17 mouse cellular contexts compared by ENCODE assay signal in the genomic region with DNA sequence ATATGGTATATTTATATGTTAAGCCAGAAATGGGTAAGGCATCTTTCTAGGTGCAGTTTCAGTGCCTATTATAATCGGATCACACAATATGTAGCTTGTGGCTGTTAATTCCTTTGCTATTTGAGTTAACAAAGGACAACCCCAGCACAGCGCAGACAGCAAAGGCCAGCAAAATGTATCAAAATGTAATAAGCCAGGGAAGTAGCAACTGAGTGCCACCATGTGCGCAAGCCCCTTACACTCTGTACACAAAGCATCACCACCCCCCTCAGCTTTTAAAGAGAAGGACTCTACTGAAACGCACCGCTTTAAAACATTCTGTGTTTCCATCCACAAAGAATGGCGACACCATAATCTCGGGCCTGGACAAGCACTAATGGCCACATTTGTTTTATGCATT. TPM values are rescaled to one million over a fixed set of nuclear protein-coding genes. Genes with fewer than 3 reads are reported as not detected.
DNase-seq lines count a peak whose midpoint lies in the region; ATAC-seq lines count a peak whose summit lies in the region.
"Had no signal": no experiment of that assay in that cellular context is flagged by ENCODE, and none has a peak within 500 bp of the region (broad histone marks: within the 10 kb centered on the region; RNA-seq: fewer than 3 reads in every experiment).

No protein-coding gene starts in this region.

- no peaks in the 10 kb centered on the region for H3K4me1 ChIP-seq in forebrain, embryonic 15.5 days
- 0 out of 2 replicates have a peak, but pooled peaks cover 7% of the 10 kb centered on the region for H3K4me1 ChIP-seq in forebrain, embryonic 13.5 days
- no peaks in the 10 kb centered on the region for H3K4me1 ChIP-seq in midbrain, embryonic 11.5 days (ENCODE audit: control insufficient read depth, insufficient read depth, low read length)
- H3K4me1 ChIP-seq in midbrain, embryonic 10.5 days, result peaks cover 31% of the 10 kb centered on the region
- H3K4me1 ChIP-seq: embryonic facial prominence, embryonic 12.5 days; heart, embryonic 12.5 days had no signal

- DNase-seq in midbrain, embryonic 11.5 days (ENCODE audit: low spot score, missing footprints), result peak; percentile 72
- DNase-seq in midbrain, embryonic 10.5 days (ENCODE audit: low spot score), result no peak
- DNase-seq in retina, postnatal 1 day, result peak; percentile 23
- no peak for DNase-seq in retina, embryonic 14.5 days (ENCODE audit: low spot score)
- DNase-seq: adrenal gland, adult 2 months; adrenal gland, postnatal 25 days; cerebellum, adult 2 months; cerebellum, postnatal 10 days; gastrocnemius, postnatal 36 days; heart, adult 18-20 months had no signal

- H3K4me3 ChIP-seq in forebrain, embryonic 15.5 days, result no peak overlapping the region
- H3K4me3 ChIP-seq in forebrain, embryonic 13.5 days, result no peak overlapping the region
- no peak overlapping the region for H3K4me3 ChIP-seq in midbrain, embryonic 11.5 days (ENCODE audit: low read depth, low read length)
- no peak overlapping the region for H3K4me3 ChIP-seq in midbrain, embryonic 10.5 days
- H3K4me3 ChIP-seq: embryonic facial prominence, embryonic 12.5 days; forebrain, embryonic 12.5 days; heart, embryonic 12.5 days had no signal

- WGBS in forebrain, embryonic 15.5 days, result 50% methylated on average over 7 of the region's 7 CpGs
- 48% methylated on average over 7 of the region's 7 CpGs for WGBS in forebrain, embryonic 13.5 days
- WGBS in midbrain, embryonic 11.5 days, result 69% methylated on average over 7 of the region's 7 CpGs
- WGBS in midbrain, embryonic 10.5 days, result 77% methylated on average over 7 of the region's 7 CpGs

- no peak overlapping the region for H3K27ac ChIP-seq in forebrain, embryonic 15.5 days (replicated peaks)
- H3K27ac ChIP-seq in forebrain, embryonic 13.5 days, result no peak overlapping the region
- H3K27ac ChIP-seq in midbrain, embryonic 11.5 days (ENCODE audit: low read depth, low read length), result no peak overlapping the region
- no peak overlapping the region for H3K27ac ChIP-seq in midbrain, embryonic 10.5 days (replicated peaks)
- H3K27ac ChIP-seq: embryonic facial prominence, embryonic 12.5 days; forebrain, embryonic 12.5 days; hindbrain, postnatal 0 days had no signal

- no peaks in the 10 kb centered on the region for H3K27me3 ChIP-seq in forebrain, embryonic 15.5 days
- H3K27me3 ChIP-seq in forebrain, embryonic 13.5 days, result peaks cover 30% of the 10 kb centered on the region
- peaks cover 2% of the 10 kb centered on the region; the same call in 1 of the 2 replicates for H3K27me3 ChIP-seq in midbrain, embryonic 11.5 days (ENCODE audit: control insufficient read depth, insufficient read depth, low read length)
- peaks cover 44% of the 10 kb centered on the region for H3K27me3 ChIP-seq in midbrain, embryonic 10.5 days (ENCODE audit: low read depth, poor library complexity, severe bottlenecking)
- H3K27me3 ChIP-seq: CH12.LX; embryonic facial prominence, embryonic 12.5 days; heart, embryonic 12.5 days had no signal

- H3K36me3 ChIP-seq in forebrain, embryonic 15.5 days, result no peaks in the 10 kb centered on the region
- no peaks in the 10 kb centered on the region for H3K36me3 ChIP-seq in forebrain, embryonic 13.5 days (ENCODE audit: poor library complexity, severe bottlenecking)
- H3K36me3 ChIP-seq in midbrain, embryonic 11.5 days (ENCODE audit: control insufficient read depth, insufficient read depth, low read length), result no peaks in the 10 kb centered on the region
- H3K36me3 ChIP-seq in midbrain, embryonic 10.5 days, result peaks cover 9% of the 10 kb centered on the region
- H3K36me3 ChIP-seq: embryonic facial prominence, embryonic 12.5 days; forebrain, embryonic 12.5 days; heart, embryonic 12.5 days had no signal

- 0 out of 2 replicates have a peak, but pooled peaks have one; percentile 51 for ATAC-seq in forebrain, embryonic 15.5 days (replicated peaks)
- no peak for ATAC-seq in forebrain, embryonic 13.5 days
- ATAC-seq in midbrain, embryonic 11.5 days (ENCODE audit: low FRiP score), result no peak
- ATAC-seq: hindbrain, postnatal 0 days had no signal

- H3K4me2 ChIP-seq in forebrain, embryonic 15.5 days (replicated peaks), result no peak overlapping the region
- H3K4me2 ChIP-seq in forebrain, embryonic 13.5 days, result no peak overlapping the region
- H3K4me2 ChIP-seq in midbrain, embryonic 11.5 days, result no peak overlapping the region
- H3K4me2 ChIP-seq: embryonic facial prominence, embryonic 12.5 days; forebrain, embryonic 12.5 days; heart, embryonic 12.5 days had no signal

- no peak overlapping the region for H3K9ac ChIP-seq in forebrain, embryonic 15.5 days (replicated peaks)
- no peak overlapping the region for H3K9ac ChIP-seq in forebrain, embryonic 13.5 days
- H3K9ac ChIP-seq in midbrain, embryonic 11.5 days (ENCODE audit: low read length), result no peak overlapping the region
- H3K9ac ChIP-seq: embryonic facial prominence, embryonic 12.5 days; forebrain, embryonic 12.5 days; heart, embryonic 12.5 days had no signal

- H3K9me3 ChIP-seq in forebrain, embryonic 15.5 days, result no peaks in the 10 kb centered on the region
- H3K9me3 ChIP-seq in forebrain, embryonic 13.5 days (replicated peaks), result no peaks in the 10 kb centered on the region
- no peaks in the 10 kb centered on the region for H3K9me3 ChIP-seq in midbrain, embryonic 11.5 days (ENCODE audit: control insufficient read depth, low read length)
- H3K9me3 ChIP-seq in midbrain, embryonic 10.5 days (replicated peaks), result no peaks in the 10 kb centered on the region
- H3K9me3 ChIP-seq: embryonic facial prominence, embryonic 12.5 days; forebrain, embryonic 12.5 days; heart, embryonic 12.5 days had no signal

RNA-seq across cellular contexts. Expression of gene Ly75, which starts 37.4 kb away (rescaled TPM):
- 0.52 and 0.54 TPM in 2 replicates for polyA plus RNA-seq in forebrain, embryonic 15.5 days (2015; fragmentation: Nextera tagmentation; extraction: Ambion mirVana)
- 0.41 and 0.63 TPM in 2 replicates for polyA plus RNA-seq in forebrain, embryonic 13.5 days (2015; fragmentation: Nextera tagmentation; extraction: Ambion mirVana)
- polyA plus RNA-seq in midbrain, embryonic 11.5 days (2014; fragmentation: Nextera tagmentation; extraction: Ambion mirVana), result 2.0 and 2.3 TPM in 2 replicates
- polyA plus RNA-seq in midbrain, embryonic 10.5 days (2016; fragmentation: Nextera tagmentation; extraction: Ambion mirVana), result 3.2 and 3.6 TPM in 2 replicates

Comparison
In these comparisons a context has a peak if more than half of its experiments do, and no peak if none do; other contexts are left out.
1. DNase-seq: peak in midbrain, embryonic 11.5 days (single experiment) and retina, postnatal 1 day (single experiment); none in midbrain, embryonic 10.5 days (single experiment) and retina, embryonic 14.5 days (single experiment).